Mouse (Mus musculus): ENCODE data around the gene Gm4353. TPM values are rescaled to one million over a fixed set of nuclear protein-coding genes. Genes with fewer than 3 reads are reported as not detected.
"Not testable (repeated sequence)": the region's sequence is repeated elsewhere in the genome, so short reads cannot be mapped to it uniquely, and the experiment has no call there.

Gene Gm4353
- total RNA-seq (2021), result 4.2 and 5.1 TPM in 2 replicates
- long read RNA-seq, experiment 1, result 0 reads
- long read RNA-seq, experiment 2, result 0 reads

GRCm38 (mm10) chr7:116084366-116084765, at the start of gene Gm4353:
Gm4353 (minus strand) TSS chr7:116084635.
- not testable (repeated sequence) for DNase-seq

- DNase-seq, result peak; percentile 90
Observed at GRCm38 (mm10) chr7:116132078-116132477, 47.6 kb upstream of the Gm4353 start.

- DNase-seq, result peak; percentile 49
Observed at GRCm38 (mm10) chr7:116131390-116131789, 47.0 kb upstream of the Gm4353 start.

GRCm38 (mm10) chr7:116129374-116129773, 44.9 kb upstream of the Gm4353 start:
- no peak for DNase-seq

- no peak for DNase-seq
Observed at GRCm38 (mm10) chr7:116128286-116128685, 43.9 kb upstream of the Gm4353 start.

GRCm38 (mm10) chr7:116127052-116127451, 42.6 kb upstream of the Gm4353 start:
- DNase-seq, result no peak

- no peak for DNase-seq
Observed at GRCm38 (mm10) chr7:116125671-116126070, 41.2 kb upstream of the Gm4353 start.

GRCm38 (mm10) chr7:116124057-116124456, 39.6 kb upstream of the Gm4353 start:
- no peak for DNase-seq

GRCm38 (mm10) chr7:116123597-116123985, 39.2 kb upstream of the Gm4353 start:
- no peak for DNase-seq

GRCm38 (mm10) chr7:116122981-116123596, 38.7 kb upstream of the Gm4353 start:
- DNase-seq, result no peak

- DNase-seq, result no peak
Observed at GRCm38 (mm10) chr7:116121202-116121601, 36.8 kb upstream of the Gm4353 start.

- no peak for DNase-seq
Observed at GRCm38 (mm10) chr7:116120737-116121136, 36.3 kb upstream of the Gm4353 start.

GRCm38 (mm10) chr7:116119306-116119857, 34.9 kb upstream of the Gm4353 start:
- no peak for DNase-seq

GRCm38 (mm10) chr7:116115991-116116390, 31.6 kb upstream of the Gm4353 start:
- peak; percentile 74 for DNase-seq

GRCm38 (mm10) chr7:116115216-116115930, 30.9 kb upstream of the Gm4353 start:
- peak; percentile 39 for DNase-seq

- DNase-seq, result no peak
Observed at GRCm38 (mm10) chr7:116111546-116111945, 27.1 kb upstream of the Gm4353 start.

- DNase-seq, result no peak
Observed at GRCm38 (mm10) chr7:116110661-116111060, 26.2 kb upstream of the Gm4353 start.

GRCm38 (mm10) chr7:116103091-116103490, 18.7 kb upstream of the Gm4353 start:
- no peak for DNase-seq

- peak; percentile 59 for DNase-seq
Observed at GRCm38 (mm10) chr7:116099952-116100528, 15.6 kb upstream of the Gm4353 start.

GRCm38 (mm10) chr7:116093466-116093850, 9.0 kb upstream of the Gm4353 start:
- no peak for DNase-seq

- DNase-seq, result peak; percentile 96
Observed at GRCm38 (mm10) chr7:116092710-116093465, 8.5 kb upstream of the Gm4353 start.

- no peak for DNase-seq
Observed at GRCm38 (mm10) chr7:116060739-116061138, 23.7 kb downstream of the Gm4353 start.
